Mouse (Mus musculus) small intestine, adult 2 months (tissue): ENCODE measurements around the gene Cebpe.

Experiments
- CTCF ChIP-seq: fragments of 200-500 bp; IDR thresholded peaks from 2 replicates; pipeline ENCODE4 v1.5.1; 2012; ENCODE audit warnings: low read depth, mild to moderate bottlenecking, control low read depth, inconsistent platforms, low read length, moderate library complexity, mixed read lengths; ENCODE audit not compliant: insufficient replicate concordance, insufficient read length; ENCODE audit errors: extremely low read depth
- POLR2A ChIP-seq: fragments of 200-500 bp; IDR thresholded peaks from 2 replicates; pipeline ENCODE4 v1.6.1; 2012; ENCODE audit warnings: low read depth, mild to moderate bottlenecking, control low read depth, inconsistent platforms, low read length, moderate library complexity

DNA sequence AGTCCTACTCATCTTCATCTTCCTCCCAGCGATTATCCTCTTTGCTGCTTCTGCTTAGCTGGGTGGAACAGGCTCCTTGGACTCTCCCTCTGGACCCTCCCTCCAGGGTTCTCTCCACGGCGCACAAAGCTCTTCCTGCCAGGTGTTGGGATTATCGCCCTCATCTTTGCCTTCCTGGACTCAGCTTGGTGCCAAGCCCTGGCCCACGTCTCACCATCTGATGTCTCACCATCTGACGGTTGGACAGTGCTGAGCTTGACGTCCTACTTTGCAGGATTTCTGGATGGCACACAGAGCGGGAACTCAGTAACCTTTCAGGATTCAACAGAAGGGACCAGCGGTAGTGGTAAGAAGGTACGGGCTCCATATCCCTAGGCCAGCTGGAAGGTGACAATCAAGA is 9.7 kb upstream of the Cebpe start:
- TF ChIP-seq CTCF (no peak), POLR2A (no peak)
